Mouse (Mus musculus): ENCODE results near the gene Acot7. TPM values are rescaled to one million over a fixed set of nuclear protein-coding genes. Genes with fewer than 3 reads are reported as not detected.

Gene Acot7
- polyA plus RNA-seq, 1 experiment from 2014 or later: 57.3 TPM

DNA sequence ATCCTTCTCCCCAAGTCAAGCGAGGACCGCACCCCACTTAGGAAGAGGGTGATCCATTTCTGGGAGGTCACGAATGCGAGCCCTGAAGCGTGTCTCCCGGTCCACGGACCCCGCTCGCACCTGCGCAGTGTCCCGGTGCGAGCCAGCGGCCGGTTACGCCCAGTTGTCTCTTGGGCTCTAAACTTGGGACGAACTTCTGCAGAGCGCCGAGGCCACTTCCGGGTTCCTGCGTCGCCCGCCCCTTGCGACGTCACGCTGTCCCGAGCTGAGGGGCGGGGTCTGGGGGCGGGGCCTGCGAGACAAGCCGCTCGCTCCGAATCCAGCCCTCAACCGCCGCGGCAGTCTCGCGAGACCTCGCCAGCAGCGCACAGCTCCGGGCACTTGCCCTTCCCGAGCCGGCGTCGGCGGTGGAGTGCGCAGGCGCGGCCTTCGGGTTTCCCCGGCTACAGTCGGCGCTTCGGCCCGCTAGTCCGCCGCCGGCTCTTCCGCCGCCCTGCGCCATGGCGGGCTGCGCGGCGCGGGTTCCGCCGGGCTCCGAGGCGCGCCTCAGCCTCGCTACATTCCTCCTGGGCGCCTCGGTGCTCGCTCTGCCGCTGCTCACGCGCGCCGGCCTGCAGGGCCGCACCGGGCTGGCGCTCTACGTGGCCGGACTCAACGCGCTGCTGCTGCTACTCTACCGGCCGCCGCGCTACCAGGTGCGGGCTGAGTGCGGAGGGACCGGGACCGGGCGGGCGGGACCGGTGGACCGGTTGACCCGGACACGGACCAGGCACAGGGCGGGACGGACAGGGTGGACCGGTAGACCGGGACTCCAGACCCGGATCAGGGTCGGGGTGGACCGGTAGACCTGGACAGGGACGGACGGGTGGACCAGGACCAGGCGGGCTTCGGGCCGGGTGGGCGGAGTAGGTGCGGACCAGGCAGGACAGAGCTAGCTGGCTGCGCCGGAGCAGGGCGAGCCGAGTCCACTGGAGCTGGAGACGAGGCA, 119.2 kb downstream of the Acot7 start, which contains the start of gene Icmt:
Gene Icmt, plus strand, starts transcription at position 354 of the 988 bp plus-strand sequence.
- peak within 1 kb of the TSS; percentile 97 for H3K4me3 ChIP-seq
- peak within 1 kb of the TSS; percentile 81 for H3K27ac ChIP-seq
- peak within 1 kb of the TSS; percentile 97 for H3K9ac ChIP-seq
- H3K4me1 ChIP-seq: peaks cover 25% of the 10 kb centered on the region
- H3K36me3 ChIP-seq: peaks cover 27% of the 10 kb centered on the region
- peaks cover 34% of the 10 kb centered on the region for H3K27me3 ChIP-seq
- under 1% methylated on average over 114 of the region's 119 CpGs for WGBS
- ATAC-seq (ENCODE audit: insufficient number of reproducible peaks, low FRiP score, low TSS enrichment, low read depth): peak; percentile 95
- H3K9me3 ChIP-seq: no peaks in the 10 kb centered on the region
- H3K4me2 ChIP-seq: peak within 1 kb of the TSS; percentile 86

DNA sequence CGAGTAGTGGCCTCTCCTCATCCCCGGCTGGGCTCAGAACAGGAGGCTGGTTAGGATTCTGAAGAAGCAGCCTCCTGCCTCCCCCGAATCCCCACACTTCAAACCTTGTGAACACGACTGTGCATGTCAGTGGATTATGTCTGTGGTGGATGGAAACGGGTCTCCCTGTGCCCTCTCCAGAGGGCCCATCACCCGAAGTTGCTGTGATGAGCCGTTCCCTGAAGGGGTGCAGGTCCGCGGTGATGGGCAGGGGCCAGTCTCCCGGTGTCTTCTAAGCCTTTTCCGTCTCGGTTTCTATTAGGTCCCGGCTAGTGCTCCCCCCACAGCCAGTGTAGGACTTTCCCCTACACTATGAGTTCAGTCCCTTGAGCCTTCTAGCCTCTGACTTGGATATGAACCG, 120.9 kb downstream of the Acot7 start:
- Histone ChIP-seq H3K36me3 (peaks cover 44% of the 10 kb centered on the region), H3K4me1 (peaks cover 21% of the 10 kb centered on the region), H3K27me3 (peaks cover 18% of the 10 kb centered on the region), H3K9ac (0 out of 2 replicates have a peak overlapping the region, but pooled peaks have one; percentile 97), H3K27ac (no peak overlapping the region), H3K4me2 (peak overlapping the region; percentile 86), H3K4me3 (no peak overlapping the region), H3K9me3 (no peaks in the 10 kb centered on the region)
- 86% methylated on average over 14 of the region's 14 CpGs for WGBS
- no peak for ATAC-seq (ENCODE audit: insufficient number of reproducible peaks, low FRiP score, low TSS enrichment, low read depth)

GRCm38 (mm10) chr4:152300375-152300774, 122.4 kb downstream of the Acot7 start:
- WGBS: 86% methylated on average over 8 of the region's 8 CpGs
- no peak overlapping the region for H3K27ac ChIP-seq
- no peak for ATAC-seq (ENCODE audit: insufficient number of reproducible peaks, low FRiP score, low TSS enrichment, low read depth)
- H3K4me3 ChIP-seq: no peak overlapping the region
- H3K36me3 ChIP-seq: peaks cover 59% of the 10 kb centered on the region
- no peak overlapping the region for H3K4me2 ChIP-seq
- no peaks in the 10 kb centered on the region for H3K9me3 ChIP-seq
- H3K4me1 ChIP-seq: peaks cover 21% of the 10 kb centered on the region
- H3K9ac ChIP-seq: no peak overlapping the region
- H3K27me3 ChIP-seq: peaks cover 6% of the 10 kb centered on the region; the same call in 1 of the 2 replicates

DNA sequence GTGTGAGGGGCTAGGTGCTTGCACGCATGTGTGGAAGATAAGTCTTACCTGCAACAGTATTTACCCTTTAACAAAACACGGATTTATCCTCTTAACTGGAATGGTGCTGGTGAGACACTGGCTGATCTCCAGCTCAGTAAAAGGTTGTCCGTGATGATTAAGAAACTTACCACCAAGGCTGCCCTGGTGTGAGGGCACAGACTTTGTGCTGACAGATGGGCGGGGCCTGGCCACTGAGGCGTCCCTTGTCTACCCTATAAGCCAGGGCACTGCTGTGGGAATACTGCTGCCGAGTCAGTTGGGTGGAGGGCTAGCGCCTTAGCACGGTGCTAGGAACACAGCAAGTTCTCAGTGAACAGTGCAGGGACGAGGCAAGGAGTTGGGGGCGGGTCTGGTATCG, 124.1 kb downstream of the Acot7 start:
- H3K36me3 ChIP-seq: peaks cover 70% of the 10 kb centered on the region
- no peak overlapping the region for H3K27ac ChIP-seq
- H3K4me1 ChIP-seq: peaks cover 18% of the 10 kb centered on the region
- no peaks in the 10 kb centered on the region for H3K27me3 ChIP-seq
- no peak overlapping the region for H3K4me2 ChIP-seq
- H3K4me3 ChIP-seq: no peak overlapping the region
- 84% methylated on average over 11 of the region's 11 CpGs for WGBS
- H3K9ac ChIP-seq: no peak overlapping the region
- no peaks in the 10 kb centered on the region for H3K9me3 ChIP-seq
- ATAC-seq (ENCODE audit: insufficient number of reproducible peaks, low FRiP score, low TSS enrichment, low read depth): no peak

DNA sequence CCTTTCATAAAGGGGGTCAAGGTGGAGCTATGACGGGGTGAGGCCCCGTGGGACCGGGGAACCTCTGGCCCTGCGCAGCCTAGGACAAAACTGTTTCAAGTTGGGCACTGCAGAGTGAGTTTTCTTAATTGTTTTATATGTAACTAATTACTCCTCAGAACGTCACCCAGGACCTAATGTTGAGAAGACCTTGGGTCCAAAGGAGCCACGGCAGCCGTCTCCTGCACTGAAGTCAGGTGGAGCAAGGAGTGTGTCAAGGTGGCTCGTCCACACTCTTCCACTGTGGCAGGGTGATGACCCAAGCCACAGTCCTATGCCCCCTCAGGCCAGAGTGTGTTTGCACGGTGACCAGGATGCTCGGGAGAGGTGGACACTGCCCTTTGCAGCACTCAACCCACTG, 125.2 kb downstream of the Acot7 start:
- Histone ChIP-seq H3K9ac (no peak overlapping the region), H3K27ac (no peak overlapping the region), H3K4me3 (no peak overlapping the region), H3K36me3 (peaks cover 75% of the 10 kb centered on the region), H3K4me2 (no peak overlapping the region), H3K27me3 (no peaks in the 10 kb centered on the region), H3K9me3 (no peaks in the 10 kb centered on the region), H3K4me1 (peaks cover 11% of the 10 kb centered on the region)
- no peak for ATAC-seq (ENCODE audit: insufficient number of reproducible peaks, low FRiP score, low TSS enrichment, low read depth)
- WGBS: 92% methylated on average over 10 of the region's 10 CpGs

GRCm38 (mm10) chr4:152304685-152305084, 126.8 kb downstream of the Acot7 start:
- no peak overlapping the region for H3K27ac ChIP-seq
- no peak overlapping the region for H3K4me2 ChIP-seq
- no peaks in the 10 kb centered on the region for H3K27me3 ChIP-seq
- H3K9ac ChIP-seq: no peak overlapping the region
- no peaks in the 10 kb centered on the region for H3K4me1 ChIP-seq
- H3K36me3 ChIP-seq: peaks cover 83% of the 10 kb centered on the region
- WGBS: 93% methylated on average over 6 of the region's 6 CpGs
- no peaks in the 10 kb centered on the region for H3K9me3 ChIP-seq
- ATAC-seq (ENCODE audit: insufficient number of reproducible peaks, low FRiP score, low TSS enrichment, low read depth): no peak
- H3K4me3 ChIP-seq: no peak overlapping the region

DNA sequence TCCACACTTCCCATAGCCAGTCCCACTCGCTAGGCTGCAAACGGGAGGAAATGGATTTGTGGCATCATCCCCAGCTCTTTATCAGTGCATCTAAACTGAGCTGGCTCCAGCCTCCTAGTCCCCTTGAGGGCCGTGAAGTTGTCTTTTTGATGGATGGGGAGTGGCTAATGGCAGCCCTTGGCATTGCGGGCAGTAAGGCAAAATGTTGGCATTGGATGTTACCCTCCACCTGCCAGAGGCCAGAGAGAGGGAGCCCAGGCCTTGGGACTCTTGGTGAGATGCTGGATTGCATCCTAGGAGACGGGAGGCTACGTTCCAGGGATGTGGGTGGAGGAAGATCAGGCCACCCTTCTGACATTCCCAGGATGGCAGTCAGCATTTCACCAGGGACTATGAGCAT, 128.1 kb downstream of the Acot7 start:
- Histone ChIP-seq H3K27me3 (peaks cover 11% of the 10 kb centered on the region), H3K4me1 (no peaks in the 10 kb centered on the region), H3K4me2 (no peak overlapping the region), H3K4me3 (no peak overlapping the region), H3K9ac (no peak overlapping the region), H3K27ac (no peak overlapping the region), H3K9me3 (no peaks in the 10 kb centered on the region), H3K36me3 (peaks cover 70% of the 10 kb centered on the region)
- no peak for ATAC-seq (ENCODE audit: insufficient number of reproducible peaks, low FRiP score, low TSS enrichment, low read depth)
- WGBS: 77% methylated on average over 6 of the region's 6 CpGs

DNA sequence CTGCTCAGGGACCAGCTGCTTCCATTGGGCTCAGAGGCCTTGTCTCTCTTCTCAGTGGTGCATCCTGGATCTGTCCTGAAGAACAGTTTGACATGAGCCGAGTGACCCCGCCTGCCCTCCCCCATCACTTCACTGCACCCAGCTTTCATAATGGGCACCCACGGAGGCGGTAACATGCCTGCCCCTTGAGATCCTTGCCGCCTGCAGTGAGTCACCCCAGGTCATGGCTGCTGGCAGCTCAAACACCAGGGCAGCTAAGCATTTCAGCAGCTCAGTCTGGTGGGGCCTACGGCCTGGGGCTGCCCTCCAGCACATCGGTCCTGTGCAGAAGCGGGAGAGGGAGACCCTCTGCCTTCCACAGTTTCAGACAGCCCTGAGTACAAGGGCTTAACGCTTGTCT, 129.6 kb downstream of the Acot7 start:
- H3K36me3 ChIP-seq: peaks cover 55% of the 10 kb centered on the region
- 0 out of 2 replicates have a peak, but pooled peaks have one; percentile 4 for ATAC-seq (ENCODE audit: insufficient number of reproducible peaks, low FRiP score, low TSS enrichment, low read depth)
- 82% methylated on average over 9 of the region's 9 CpGs for WGBS
- no peak overlapping the region for H3K27ac ChIP-seq
- peaks cover 5% of the 10 kb centered on the region; the same call in 1 of the 2 replicates for H3K4me1 ChIP-seq
- no peak overlapping the region for H3K9ac ChIP-seq
- no peaks in the 10 kb centered on the region for H3K9me3 ChIP-seq
- no peak overlapping the region for H3K4me2 ChIP-seq
- H3K27me3 ChIP-seq: peaks cover 27% of the 10 kb centered on the region
- no peak overlapping the region for H3K4me3 ChIP-seq

GRCm38 (mm10) chr4:152312186-152312585, 134.3 kb downstream of the Acot7 start:
- Histone ChIP-seq H3K27ac (no peak overlapping the region), H3K9me3 (no peaks in the 10 kb centered on the region), H3K36me3 (peaks cover 15% of the 10 kb centered on the region), H3K4me2 (peak overlapping the region; percentile 58; the same call in 1 of the 2 replicates), H3K4me3 (peak overlapping the region; percentile 33; the same call in 1 of the 2 replicates), H3K4me1 (peaks cover 26% of the 10 kb centered on the region), H3K27me3 (peaks cover 73% of the 10 kb centered on the region), H3K9ac (no peak overlapping the region)
- no peak for ATAC-seq (ENCODE audit: insufficient number of reproducible peaks, low FRiP score, low TSS enrichment, low read depth)
- 2% methylated on average over 14 of the region's 14 CpGs for WGBS

- WGBS: under 1% methylated on average over 29 of the region's 29 CpGs
- Histone ChIP-seq H3K9me3 (no peaks in the 10 kb centered on the region), H3K4me1 (peaks cover 29% of the 10 kb centered on the region), H3K4me2 (peak overlapping the region; percentile 58), H3K27me3 (peaks cover 83% of the 10 kb centered on the region), H3K36me3 (peaks cover 11% of the 10 kb centered on the region), H3K27ac (no peak overlapping the region), H3K9ac (no peak overlapping the region), H3K4me3 (peak overlapping the region; percentile 33)
- ATAC-seq (ENCODE audit: insufficient number of reproducible peaks, low FRiP score, low TSS enrichment, low read depth): no peak
These were observed 135.3 kb downstream of the Acot7 start for GRCm38 (mm10) chr4:152313211-152313632.

- ATAC-seq (ENCODE audit: insufficient number of reproducible peaks, low FRiP score, low TSS enrichment, low read depth): no peak
- H3K4me1 ChIP-seq: peaks cover 34% of the 10 kb centered on the region
- H3K4me3 ChIP-seq: no peak overlapping the region
- H3K9me3 ChIP-seq: no peaks in the 10 kb centered on the region
- no peak overlapping the region for H3K9ac ChIP-seq
- H3K27ac ChIP-seq: no peak overlapping the region
- peaks cover 91% of the 10 kb centered on the region for H3K27me3 ChIP-seq
- peak overlapping the region; percentile 58; the same call in 1 of the 2 replicates for H3K4me2 ChIP-seq
- peaks cover 5% of the 10 kb centered on the region; the same call in 1 of the 2 replicates for H3K36me3 ChIP-seq
These were observed 136.0 kb downstream of the Acot7 start for GRCm38 (mm10) chr4:152313934-152314333.

Data from limb, embryonic 15.5 days (tissue).